Mouse (Mus musculus) kidney, adult 2 months (tissue): ENCODE data around the gene Afp.

Source experiments
- CTCF ChIP-seq: fragments of 200-500 bp; conservative IDR thresholded peaks from 2 replicates; pipeline ENCODE4 v1.5.1; 2011; ENCODE audit warnings: low read depth, mild to moderate bottlenecking, control low read depth, low read length, moderate library complexity, mixed read lengths; ENCODE audit not compliant: insufficient read depth, insufficient read length
- POLR2A ChIP-seq: fragments of 200-500 bp; IDR thresholded peaks from one replicate; pipeline ENCODE4 v1.6.1; 2011; ENCODE audit warnings: low read depth, low read length, control low read depth

- TF ChIP-seq POLR2A (no peak), CTCF (no peak)
These were observed 13.8 kb upstream of the Afp start for GRCm38 (mm10) chr5:90476741-90477140.
